Mouse (Mus musculus) cerebellum, adult 9-10 months (tissue): ENCODE results near the gene Pde11a.

Experiments used
- DNase-seq: peaks from one replicate; pipeline ENCODE4 v3.0.0; 2022

Gene Pde11a

DNA sequence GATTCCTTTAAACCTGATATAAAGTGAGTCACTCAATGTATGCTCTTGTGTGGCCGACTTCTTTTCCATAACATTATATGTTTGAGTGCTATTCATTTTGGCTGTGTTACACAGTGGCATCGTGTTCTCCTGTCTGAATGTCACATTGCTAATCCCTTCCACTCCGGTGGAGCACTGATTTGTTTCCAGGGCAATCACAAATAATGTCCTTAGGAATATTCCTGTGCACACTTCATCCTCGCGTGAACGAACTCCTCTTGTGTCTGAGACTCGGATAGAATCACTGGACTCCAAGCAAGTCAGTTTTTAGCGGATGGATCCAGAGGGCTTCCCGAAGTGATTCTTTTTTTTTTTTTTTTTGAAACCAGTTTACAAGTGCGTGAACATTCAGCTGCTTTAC is 197.4 kb downstream of the Pde11a start:
- DNase-seq: no peak

DNA sequence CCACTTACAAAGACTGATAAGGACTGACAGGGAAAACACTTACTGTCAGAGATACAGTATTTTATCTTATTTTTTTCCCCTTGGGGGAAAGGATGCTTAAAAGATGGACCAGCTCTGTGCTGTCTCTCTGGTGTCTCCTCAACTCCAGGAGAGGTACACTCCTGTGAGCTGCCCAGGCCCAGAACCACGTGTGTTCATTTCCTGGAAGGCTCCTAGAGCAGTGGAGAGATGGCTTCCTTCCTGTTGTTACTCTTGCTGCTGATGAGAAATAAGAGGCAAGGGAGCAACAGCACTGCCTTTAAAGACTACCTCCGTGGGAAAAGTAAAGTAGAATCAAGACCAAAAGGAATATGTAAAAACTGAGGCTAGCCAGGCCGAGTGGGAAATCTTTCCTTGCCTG is 205.6 kb downstream of the Pde11a start:
- DNase-seq: no peak

DNA sequence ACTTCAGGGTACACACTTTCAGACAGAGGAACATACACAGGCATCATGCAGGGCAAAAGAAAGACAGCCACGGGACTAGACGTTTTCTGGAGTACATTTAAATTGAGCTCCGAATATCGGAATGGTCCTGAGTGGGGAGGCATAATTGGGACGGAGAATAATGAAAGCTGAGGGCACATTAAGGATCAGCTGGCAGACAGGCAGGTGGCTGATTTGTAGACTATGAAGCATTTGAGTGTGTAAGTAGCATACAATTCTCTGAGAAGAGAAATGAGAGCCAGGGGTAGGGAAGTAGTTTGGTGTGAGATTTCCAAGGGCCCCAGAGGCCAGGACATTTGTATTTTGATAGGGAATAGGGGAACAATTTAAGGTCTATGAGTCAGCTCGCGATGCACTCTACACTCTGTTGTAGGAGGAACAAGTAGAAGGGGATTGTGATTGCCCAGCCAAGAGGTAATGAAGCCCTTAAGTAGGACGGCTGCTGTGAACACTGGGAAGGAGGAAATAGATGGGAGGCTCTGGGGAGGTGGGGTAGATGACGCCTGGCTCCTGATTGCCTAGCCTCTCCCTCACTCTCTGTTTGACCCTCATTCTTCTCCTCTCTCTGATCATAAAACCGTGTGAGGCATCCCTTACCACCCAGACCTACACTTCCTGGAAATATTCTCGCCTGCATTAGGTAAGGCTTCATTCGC is 208.5 kb downstream of the Pde11a start:
- DNase-seq: no peak

DNA sequence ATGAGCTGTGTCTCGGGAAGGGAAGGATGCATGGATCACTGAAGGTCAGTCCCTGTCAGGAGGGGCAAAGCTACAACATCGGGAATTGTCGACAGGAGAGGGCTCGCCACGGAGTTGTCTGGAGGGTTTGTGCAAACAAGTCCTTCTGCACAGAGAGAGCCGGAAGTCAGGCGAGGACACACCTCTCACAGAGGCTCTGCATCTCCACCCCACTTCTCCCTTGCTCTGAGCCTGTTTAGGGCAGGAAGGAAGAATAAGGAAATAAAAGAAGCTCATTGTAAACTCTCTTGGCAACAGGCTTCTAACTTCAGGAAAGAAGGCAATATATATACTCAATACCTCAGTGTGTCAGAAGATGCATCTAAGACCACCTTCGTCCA is 209.5 kb downstream of the Pde11a start:
- DNase-seq: no peak

DNA sequence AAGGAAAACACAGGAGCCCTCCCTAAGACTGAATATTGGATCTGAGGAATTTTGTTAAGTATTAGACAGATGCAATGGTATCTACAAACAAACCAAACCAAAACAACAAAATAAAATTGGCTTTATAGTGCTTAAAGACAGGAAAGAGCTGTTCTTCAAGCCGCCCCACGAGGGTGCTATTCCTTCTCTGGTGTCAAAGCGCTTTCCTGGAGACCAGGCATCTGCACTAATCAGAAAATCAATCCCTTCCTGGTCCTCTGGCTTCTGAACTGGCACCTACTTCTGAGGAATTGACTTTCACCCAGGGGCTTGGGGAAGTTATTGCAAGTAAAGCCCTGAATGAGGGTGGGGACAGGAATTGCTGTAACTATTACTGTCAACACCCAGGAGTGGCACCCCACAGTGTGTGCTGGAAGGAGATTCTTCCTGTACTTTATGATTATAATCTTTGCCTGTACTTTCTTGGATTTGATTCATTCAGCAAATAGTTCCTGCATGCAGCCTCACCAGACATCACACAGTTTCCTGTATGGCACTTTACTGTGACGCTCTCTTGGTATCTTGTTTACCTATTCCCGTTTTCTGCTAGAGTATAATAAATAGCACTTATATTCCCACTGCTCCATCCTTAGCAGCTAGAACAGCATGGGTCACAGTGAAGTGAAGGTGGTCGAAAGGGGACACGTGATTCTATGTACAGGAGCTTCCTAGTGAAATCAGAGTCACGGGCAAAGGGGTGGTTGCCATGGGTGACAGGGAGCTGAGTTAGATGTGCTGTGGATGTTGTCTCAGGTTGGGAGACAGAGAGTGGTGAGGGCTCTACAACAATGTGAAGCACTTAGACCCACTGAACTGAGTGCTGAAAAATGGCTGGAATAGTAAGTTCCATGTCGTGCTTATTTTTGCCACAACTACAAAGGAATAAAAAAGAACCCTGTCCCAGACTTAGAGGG is 210.2 kb downstream of the Pde11a start:
- no peak for DNase-seq

DNA sequence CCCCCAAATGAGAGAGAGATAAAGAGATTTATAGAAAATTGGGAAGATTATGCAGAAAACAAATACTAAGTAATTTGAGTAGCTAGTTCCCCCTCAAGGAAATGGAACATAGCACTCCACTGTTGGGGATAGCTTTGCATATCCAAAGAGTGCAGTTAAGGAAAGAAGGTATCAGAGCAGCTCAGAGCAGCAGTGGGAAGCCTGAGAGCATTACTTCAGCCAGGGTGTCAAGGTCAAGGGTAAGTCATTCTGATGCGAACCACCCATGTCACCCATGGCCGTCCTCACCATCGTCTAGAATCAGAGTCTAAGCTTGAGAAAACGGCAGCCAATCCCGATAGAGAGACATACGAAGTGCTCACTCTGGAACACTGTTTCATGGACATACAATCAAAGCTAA is 211.9 kb downstream of the Pde11a start:
- no peak for DNase-seq

DNA sequence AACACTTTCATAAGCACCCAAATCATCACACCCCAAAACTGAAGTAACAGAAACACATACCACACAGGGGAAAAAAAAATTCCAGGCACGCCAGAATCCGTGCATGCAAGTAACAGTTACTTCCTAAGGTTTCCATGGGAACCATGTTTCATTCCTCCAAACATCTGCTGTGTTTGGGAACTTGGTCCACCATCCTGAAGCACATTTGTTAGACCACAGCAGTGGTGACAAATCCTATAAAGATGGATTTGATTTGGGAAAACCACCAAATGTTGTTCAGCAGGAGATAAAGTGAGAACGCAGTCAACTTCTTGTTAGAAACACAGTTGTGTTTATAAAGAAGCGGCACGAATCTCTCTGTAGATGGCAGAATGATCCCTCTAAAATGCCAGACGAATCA is 213.8 kb downstream of the Pde11a start:
- no peak for DNase-seq

DNA sequence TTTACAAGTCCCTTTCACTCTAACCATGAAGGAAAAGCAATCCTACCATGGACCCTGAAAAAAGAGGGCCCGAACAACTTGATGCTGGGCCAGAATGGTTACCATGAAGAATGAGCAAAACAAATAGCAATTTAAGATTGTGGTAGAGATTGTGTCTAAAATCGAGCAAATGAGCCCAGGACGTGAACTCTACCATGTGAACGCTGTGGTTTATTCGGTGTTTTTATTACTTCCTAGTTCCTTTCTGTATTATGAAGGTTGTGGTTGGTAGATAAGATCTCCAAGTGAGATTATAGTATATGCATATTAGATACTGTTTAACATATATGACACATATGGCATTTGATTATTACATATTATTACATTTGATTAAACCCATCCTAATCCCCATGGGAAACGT is 216.4 kb downstream of the Pde11a start:
- no peak for DNase-seq

DNA sequence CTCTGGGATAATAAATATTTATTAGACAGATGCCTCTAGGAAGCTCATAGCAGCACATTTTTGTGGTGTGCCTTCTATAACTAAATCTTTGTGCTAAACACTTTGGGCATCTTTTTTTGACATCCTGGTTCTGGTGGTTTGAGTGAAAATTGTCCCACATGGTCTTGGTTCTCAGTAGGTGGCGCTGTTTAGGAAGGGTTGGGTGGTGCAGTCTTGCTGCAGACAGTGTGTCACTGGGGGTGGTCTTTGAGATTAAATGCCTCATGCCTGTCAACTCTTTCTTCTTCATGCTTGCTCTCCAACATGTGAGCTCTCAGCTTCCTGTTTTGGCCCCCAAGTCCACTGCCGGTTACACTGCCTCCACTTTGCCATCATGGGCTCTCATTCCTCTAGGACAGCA is 218.7 kb downstream of the Pde11a start:
- no peak for DNase-seq

DNA sequence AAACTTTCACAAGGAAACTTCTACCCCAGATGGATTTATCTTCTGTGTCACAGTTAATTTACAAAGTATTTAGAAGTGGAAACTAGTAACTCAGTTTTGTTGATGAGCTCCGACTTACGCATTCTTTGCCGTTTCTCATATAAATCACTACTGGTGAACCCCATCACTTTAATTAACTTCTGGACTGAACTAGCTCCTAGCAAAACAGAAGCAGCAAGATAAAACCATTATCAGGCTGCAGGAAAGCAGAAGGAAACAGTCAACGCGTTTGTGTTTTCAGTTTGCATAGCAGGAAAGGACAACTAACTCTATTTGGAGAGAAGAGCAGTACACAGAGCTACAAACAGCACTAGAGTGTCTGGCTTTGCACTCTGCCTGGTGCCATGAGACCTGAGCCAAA is 220.1 kb downstream of the Pde11a start:
- no peak for DNase-seq

DNA sequence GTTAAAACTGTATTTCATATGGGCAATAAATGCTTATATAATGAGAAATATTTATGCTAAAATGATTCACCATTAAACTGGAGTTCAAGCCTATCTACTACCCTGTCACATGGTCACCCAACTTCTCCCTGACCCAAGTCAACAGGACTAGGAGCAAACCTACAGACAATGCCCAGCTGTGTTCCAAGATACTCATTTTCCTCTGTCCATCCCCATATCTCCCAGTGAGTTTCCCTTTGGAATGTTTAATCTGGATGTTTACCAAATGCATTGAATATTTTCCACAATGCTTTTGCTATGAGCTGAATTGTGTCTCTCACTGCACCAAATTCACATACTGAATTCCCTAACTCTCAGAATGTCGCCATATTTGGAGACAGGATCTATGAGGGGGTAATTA is 221.4 kb downstream of the Pde11a start:
- no peak for DNase-seq

DNA sequence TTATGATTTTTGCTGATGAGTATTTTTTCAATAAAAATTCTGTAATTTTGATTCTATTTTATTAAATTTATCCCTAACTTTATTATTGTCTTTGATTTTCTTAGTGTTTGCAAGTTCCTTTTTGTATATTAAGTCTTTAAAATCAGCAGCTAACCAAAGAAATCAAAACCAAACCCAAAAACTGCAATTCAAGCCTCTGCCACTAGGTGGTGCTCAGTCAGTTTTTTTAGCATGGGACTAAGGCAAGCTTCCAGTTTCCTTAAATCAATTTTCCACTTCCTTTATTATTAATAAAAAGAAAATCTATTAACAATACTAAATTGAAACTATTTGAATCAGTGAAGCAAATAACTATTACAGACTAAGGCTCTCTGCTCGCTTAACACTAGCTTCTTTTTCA is 222.9 kb downstream of the Pde11a start:
- DNase-seq: peak; percentile 44

DNA sequence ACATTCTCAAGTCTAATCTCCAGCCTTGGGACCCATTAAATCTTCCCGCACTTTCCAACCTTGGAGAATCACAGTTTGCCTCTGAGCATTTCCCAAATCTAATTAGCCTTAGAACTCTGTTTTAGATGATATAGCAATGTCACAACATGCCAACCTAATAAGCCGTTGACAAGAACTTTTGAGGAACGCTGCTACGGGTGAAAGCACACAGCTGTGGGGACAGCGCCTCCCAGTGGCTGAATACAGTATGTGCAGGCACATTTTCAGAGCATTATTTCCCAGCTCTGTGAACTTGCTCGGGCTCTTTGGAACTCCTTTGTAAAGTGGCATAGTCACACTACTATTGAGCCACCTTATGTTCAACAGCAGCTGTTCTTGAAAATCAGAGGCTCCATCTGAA is 223.8 kb downstream of the Pde11a start:
- no peak for DNase-seq

DNA sequence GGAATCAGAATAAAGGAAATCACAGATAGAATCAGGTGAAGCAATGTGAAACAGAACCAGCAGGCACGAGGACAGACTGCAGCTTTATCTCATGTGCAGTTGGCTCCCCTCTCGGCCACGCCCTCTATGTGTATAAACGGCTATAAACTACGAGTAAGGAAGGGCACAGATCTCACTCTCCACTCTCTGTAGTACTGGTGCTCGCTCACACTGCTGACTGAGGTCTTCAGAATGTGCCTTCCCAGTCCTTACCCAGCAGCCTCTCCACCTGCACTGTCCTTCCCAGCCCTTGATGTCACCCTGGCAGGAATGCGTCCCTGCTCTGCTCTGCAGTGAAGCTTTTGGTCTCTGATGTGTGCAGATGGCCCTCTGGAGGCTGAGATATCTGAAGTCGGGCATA is 228.9 kb downstream of the Pde11a start:
- no peak for DNase-seq

DNA sequence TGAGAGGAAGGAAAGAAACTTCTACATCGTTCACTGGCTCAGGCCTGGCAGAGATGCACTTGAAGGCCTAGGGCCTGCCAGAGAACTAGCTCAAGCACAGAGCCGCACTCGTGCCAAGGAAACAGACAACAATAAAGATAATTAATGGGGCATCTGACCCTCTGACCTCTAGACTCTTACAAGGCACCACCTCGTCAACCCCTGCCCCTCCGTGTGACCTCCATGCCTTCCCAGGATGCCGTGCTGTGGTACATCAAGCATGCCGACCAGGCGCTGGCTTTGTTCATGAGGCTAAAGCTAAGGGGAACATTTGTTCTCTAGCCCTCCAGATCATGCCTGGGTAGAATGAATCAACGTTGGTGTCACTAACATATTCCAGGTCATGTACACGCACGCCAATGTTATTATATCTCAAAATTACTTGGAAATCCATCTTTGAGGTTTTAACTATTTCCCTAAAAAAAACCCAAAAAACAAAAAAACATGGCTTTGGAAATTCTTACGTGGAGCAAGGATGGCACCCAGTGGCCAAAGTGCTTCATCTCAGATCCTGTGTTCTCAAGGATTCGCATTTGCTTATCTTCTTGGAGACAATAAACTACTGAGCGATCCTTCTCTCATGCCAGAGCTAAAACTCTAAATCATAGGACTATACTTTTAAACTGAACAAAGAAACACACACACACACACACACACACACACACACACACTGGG is 236.5 kb downstream of the Pde11a start:
- DNase-seq: no peak

DNA sequence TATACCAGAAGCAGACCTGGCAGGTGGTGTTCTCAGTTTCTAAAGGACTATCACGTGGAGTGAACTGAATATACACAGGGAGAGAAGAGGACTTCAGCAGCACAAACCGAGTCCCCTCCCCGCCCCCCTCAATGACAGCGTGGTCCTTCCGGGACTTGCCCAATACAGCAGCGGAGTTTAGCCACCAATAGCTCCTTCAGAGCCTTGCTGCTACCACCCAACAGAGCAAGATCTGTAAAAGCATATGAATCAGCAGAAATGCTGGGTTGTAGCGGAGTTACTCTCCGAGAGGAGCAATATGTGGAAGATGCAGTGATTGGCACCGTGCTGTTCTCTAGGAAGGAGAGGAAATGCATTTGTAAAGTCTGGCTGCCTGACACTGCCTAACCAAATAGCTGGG is 238.0 kb downstream of the Pde11a start:
- no peak for DNase-seq

DNA sequence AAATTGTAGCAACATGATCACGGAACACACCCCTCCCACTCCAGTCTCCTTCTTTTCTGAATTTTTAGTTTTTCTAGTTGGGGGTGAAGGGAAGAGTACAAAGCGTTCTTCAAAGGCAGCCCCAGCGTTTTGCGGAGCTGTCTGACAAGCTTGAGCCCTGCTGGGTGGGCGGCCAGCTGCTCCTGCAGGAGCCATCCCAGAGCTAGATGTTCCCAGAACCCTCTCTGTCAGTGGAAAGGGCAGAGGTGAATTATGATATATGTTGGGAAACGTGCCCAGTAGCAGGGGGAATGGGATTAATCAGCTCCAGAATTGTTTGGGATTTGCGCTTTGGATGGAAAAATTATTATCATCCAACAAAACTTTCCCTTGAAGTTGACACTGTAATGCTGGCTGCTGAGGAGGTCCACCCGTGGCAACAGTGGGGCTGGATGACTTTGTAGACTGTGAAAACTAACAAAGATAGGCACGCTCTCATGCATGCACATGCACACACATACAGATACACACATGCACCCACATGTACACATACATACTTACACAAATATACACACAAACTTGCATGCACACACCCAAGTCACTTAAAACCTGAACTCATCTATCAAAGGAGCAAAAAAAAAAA is 238.7 kb downstream of the Pde11a start:
- no peak for DNase-seq

DNA sequence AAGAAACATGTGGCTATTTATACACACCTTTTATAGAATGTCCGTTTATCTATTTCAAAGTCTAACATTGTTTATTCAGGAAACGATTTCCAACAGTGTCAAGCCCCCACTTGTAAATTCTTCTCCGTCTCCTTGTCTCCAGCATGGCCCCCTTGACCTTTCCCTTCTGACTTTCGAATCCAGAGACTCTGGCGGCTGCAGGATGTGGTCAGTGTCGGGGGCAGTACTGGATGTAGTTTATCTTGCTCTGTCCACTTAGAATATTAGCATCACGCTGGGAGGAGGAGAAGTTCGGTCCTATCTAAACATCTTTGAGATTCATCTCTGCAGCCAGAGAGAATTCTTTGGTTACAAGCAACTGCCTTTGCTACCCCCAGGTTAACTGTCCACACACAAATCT is 240.2 kb downstream of the Pde11a start:
- no peak for DNase-seq

DNA sequence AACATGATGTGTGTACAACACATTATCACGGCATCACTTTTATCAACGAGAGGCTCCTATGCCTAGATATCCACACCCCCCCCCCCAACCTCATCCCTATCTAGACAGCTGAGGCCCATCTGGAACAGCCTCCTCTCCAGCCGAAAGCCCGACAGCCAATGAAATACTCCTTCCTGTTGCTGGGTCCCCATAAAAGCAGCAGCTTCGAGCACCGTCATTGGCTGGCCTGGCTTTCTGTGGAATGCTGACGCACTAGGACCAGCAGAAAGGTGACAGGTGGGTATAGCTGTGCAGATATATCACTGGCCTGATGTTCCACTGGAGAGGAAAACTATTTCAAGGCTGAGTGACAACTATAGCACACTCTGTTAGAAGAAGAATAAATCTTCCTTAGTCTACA is 240.7 kb downstream of the Pde11a start:
- no peak for DNase-seq

DNA sequence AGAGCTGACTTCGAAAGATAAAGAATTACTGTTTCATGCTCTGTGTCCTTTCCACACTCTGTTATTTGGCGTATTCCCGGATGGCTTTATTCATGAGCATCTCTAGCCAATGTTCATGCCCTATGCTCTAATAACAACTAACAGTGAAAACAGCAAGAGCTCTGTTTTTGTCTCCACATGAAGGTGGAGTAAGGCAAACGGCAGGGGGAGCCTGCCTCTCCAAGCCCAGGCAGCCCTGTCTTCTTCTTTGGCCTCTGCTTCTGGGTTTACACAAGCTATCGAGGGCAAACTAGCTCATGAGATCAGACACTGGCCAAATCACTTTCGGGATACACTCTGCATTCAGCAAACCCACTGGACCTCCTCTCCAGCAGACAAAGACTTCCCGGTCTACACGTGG is 241.3 kb downstream of the Pde11a start:
- no peak for DNase-seq

DNA sequence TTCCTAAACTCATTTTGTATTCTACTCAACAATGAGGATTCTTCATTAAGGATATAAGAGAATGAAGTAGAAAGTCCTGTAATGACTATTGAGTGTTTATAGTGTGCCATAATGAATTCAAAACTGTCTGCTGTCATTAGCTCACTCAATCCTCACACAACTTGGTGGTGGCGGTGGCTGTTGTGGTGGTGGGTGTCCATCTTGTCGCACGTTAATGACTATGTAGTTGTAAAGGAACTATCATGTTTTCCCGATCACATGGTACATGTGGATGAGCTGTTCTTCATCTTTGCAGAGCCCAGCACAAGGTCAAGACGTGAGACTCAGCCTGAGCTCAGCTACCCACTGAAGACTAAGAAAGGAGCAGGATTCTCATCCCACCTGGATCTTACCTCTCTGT is 242.7 kb downstream of the Pde11a start:
- DNase-seq: no peak

DNA sequence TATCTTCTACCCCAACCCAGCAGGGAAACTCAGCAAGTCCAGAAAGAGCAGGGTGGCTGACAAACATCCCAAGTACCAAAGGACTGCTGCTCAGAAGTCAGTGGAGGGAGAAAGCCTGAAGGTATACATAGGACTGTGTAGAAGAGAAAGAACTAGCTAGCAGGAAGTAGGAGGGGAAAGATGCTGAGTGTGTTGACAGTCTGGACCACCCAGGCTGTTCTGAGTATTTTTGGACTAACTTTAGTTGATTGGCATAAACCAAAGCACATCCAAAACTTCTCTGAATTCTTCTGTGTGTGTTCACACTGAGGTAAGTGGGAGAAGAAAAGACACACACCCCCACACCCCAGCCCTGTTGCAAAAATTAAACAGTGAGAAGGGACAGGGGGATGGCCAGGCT is 248.1 kb downstream of the Pde11a start:
- no peak for DNase-seq

DNA sequence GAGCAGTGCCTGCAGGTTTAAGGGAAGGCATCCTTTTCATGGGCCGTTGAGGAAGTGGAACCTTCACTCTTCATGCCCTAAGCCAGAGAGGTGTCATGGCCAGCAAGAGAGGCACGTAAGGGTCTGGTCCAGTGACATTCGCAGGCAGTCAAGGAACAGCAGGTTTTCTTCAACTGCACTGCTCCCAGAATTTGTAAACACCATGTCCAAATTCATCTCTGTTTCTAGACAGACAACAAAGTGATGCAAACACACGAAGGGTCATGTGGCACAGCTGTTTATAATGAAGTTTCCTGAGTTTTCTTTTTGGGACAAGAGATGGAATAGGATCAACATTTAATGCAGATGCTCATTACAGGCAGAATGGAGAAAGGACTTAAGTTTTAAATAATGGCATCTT is 249.7 kb downstream of the Pde11a start:
- no peak for DNase-seq
